Mouse (Mus musculus) lung, embryonic 14.5 days (tissue): ENCODE measurements around the gene Chmp1a. TPM values are rescaled to one million over a fixed set of nuclear protein-coding genes. Genes with fewer than 3 reads are reported as not detected.

ENCODE experiments used
- ATAC-seq: fragments of 200-750 bp; cut with Nextera tagmentation; 2 replicates; pipeline ENCODE4 v1.8.0; 2017; ENCODE audit warnings: mild to moderate bottlenecking, moderate TSS enrichment, moderate library complexity; ENCODE audit not compliant: insufficient read depth
- DNase-seq: peaks from one replicate; pipeline ENCODE4 v3.0.0-alpha.2; 2015
- H3K27ac ChIP-seq: fragments of 300-500 bp; sonication (generic); 2 replicates; pipeline ENCODE4 v1.5.1; 2014; ENCODE audit warnings: low read depth, mild to moderate bottlenecking, moderate library complexity
- H3K27me3 ChIP-seq: fragments of 300-500 bp; sonication (generic); 2 replicates; pipeline ENCODE4 v1.6.1; 2014; ENCODE audit warnings: low read length, control low read depth; ENCODE audit not compliant: insufficient read depth
- H3K36me3 ChIP-seq: fragments of 300-500 bp; sonication (generic); 2 replicates; pipeline ENCODE4 v1.6.1; 2014; ENCODE audit warnings: control low read depth; ENCODE audit not compliant: insufficient read depth
- H3K4me1 ChIP-seq: fragments of 300-500 bp; sonication (generic); 2 replicates; pipeline ENCODE4 v1.6.1; 2014; ENCODE audit warnings: antibody characterized with exemption, control low read depth; ENCODE audit not compliant: insufficient read depth
- H3K4me2 ChIP-seq: fragments of 300-500 bp; sonication (generic); 2 replicates; pipeline ENCODE4 v1.6.1; 2014; ENCODE audit warnings: mild to moderate bottlenecking
- H3K4me3 ChIP-seq: fragments of 300-500 bp; sonication (generic); 2 replicates; pipeline ENCODE4 v1.5.1; 2014; ENCODE audit warnings: low read depth, low read length
- H3K9ac ChIP-seq: fragments of 300-500 bp; sonication (generic); 2 replicates; pipeline ENCODE4 v1.6.1; 2014
- H3K9me3 ChIP-seq: fragments of 300-500 bp; sonication (generic); 2 replicates; pipeline ENCODE4 v1.6.1; 2016; ENCODE audit warnings: low read depth, low read length, control low read depth
- CTCF ChIP-seq: IDR thresholded peaks from 2 replicates; pipeline ENCODE4 v1.5.1; 2016; ENCODE audit warnings: antibody characterized with exemption, low read depth
- WGBS: fragments of 180-500 bp; shearing (Covaris S2); extraction: QIAGEN DNeasy Blood & Tissue Kit; methylation state at CpG from one replicate; pipeline ENCODE4 v1.1.7; 2014; 5-methylcytosine and 5-hydroxymethylcytosine counted together
- polyA plus RNA-seq: library from polyadenylated mRNA; unstranded; fragments of >200 nt; fragmentation: Nextera tagmentation; extraction: Ambion mirVana; gene quantifications from 2 replicates; pipeline ENCODE4 v1.2.1, GENCODE M21; 2014

Gene Chmp1a
- polyA plus RNA-seq, 1 experiment from 2014 or later = 108 TPM

- DNase-seq (no peak), ATAC-seq (peak; percentile 32; the same call in 1 of the 2 replicates)
- no peak overlapping the region for H3K4me3 ChIP-seq
- no peak for TF ChIP-seq CTCF
- no peak overlapping the region for H3K4me2 ChIP-seq
- H3K9ac ChIP-seq = no peak overlapping the region
- H3K4me1 ChIP-seq = peaks cover 8% of the 10 kb centered on the region; the same call in 1 of the 2 replicates
- H3K36me3 ChIP-seq = no peaks in the 10 kb centered on the region
- 63% methylated on average over 9 of the region's 9 CpGs for WGBS
- no peak overlapping the region for H3K27ac ChIP-seq
- no peaks in the 10 kb centered on the region for H3K27me3 ChIP-seq
- H3K9me3 ChIP-seq = no peaks in the 10 kb centered on the region
These were observed 56.3 kb downstream of the Chmp1a start for GRCm38 (mm10) chr8:123156070-123156773.

- DNase-seq (peak; percentile 39), ATAC-seq (no peak)
- Histone ChIP-seq H3K4me1 (peaks cover 8% of the 10 kb centered on the region; the same call in 1 of the 2 replicates), H3K36me3 (no peaks in the 10 kb centered on the region), H3K9me3 (no peaks in the 10 kb centered on the region), H3K27ac (no peak overlapping the region), H3K4me2 (no peak overlapping the region), H3K9ac (no peak overlapping the region), H3K4me3 (no peak overlapping the region), H3K27me3 (no peaks in the 10 kb centered on the region)
- 75% methylated on average over 5 of the region's 5 CpGs for WGBS
- TF ChIP-seq CTCF = peak; percentile 61
These were observed 57.4 kb downstream of the Chmp1a start for GRCm38 (mm10) chr8:123155177-123155576.

Other genes with a start within 250 kb of the Chmp1a start
- 87.5 and 94.6 TPM in 2 replicates for gene Ankrd11, start 170.5 kb downstream of the Chmp1a start, polyA plus RNA-seq
- gene Spg7, start 149.8 kb downstream of the Chmp1a start, polyA plus RNA-seq = 44.5 and 45.0 TPM in 2 replicates
- gene Rpl13, start 110.4 kb downstream of the Chmp1a start, polyA plus RNA-seq = 1,722 and 1,770 TPM in 2 replicates
- gene Cpne7, start 95.4 kb downstream of the Chmp1a start, polyA plus RNA-seq = 0.24 and 0.49 TPM in 2 replicates
- gene Sult5a1, start 54.4 kb downstream of the Chmp1a start, polyA plus RNA-seq = 16.3 and 17.8 TPM in 2 replicates
- 1.0 and 1.1 TPM in 2 replicates for gene Dpep1, start 26.5 kb downstream of the Chmp1a start, polyA plus RNA-seq
- gene Spata33, start 69 bp upstream of the Chmp1a start, polyA plus RNA-seq = 3.1 and 4.8 TPM in 2 replicates
- 33.2 and 36.3 TPM in 2 replicates for gene Cdk10, start 12.1 kb upstream of the Chmp1a start, polyA plus RNA-seq
- 2.3 and 4.1 TPM in 2 replicates for gene Spata2l, start 23.5 kb upstream of the Chmp1a start, polyA plus RNA-seq
- gene Zfp276, start 41.4 kb upstream of the Chmp1a start, polyA plus RNA-seq = 19.7 and 26.6 TPM in 2 replicates
- 25.9 and 28.1 TPM in 2 replicates for gene Vps9d1, start 41.6 kb upstream of the Chmp1a start, polyA plus RNA-seq
- 40.0 and 41.6 TPM in 2 replicates for gene Fanca, start 105.8 kb upstream of the Chmp1a start, polyA plus RNA-seq
- gene Spire2, start 120.0 kb upstream of the Chmp1a start, polyA plus RNA-seq = 1.7 TPM in 2 replicates
- gene Tcf25, start 161.0 kb upstream of the Chmp1a start, polyA plus RNA-seq = 144 and 146 TPM in 2 replicates
- not detected in 2 replicates for gene Mc1r, start 194.3 kb upstream of the Chmp1a start, polyA plus RNA-seq
- gene Tubb3, start 198.7 kb upstream of the Chmp1a start, polyA plus RNA-seq = 1.7 and 3.0 TPM in 2 replicates
- gene Def8, start 210.8 kb upstream of the Chmp1a start, polyA plus RNA-seq = 34.1 and 34.3 TPM in 2 replicates